Mouse (Mus musculus): ENCODE measurements around the gene Fam76b. TPM values are rescaled to one million over a fixed set of nuclear protein-coding genes. Genes with fewer than 3 reads are reported as not detected.

The Fam76b gene
- polyA plus RNA-seq, 2 experiments: 8.5 to 11.7 TPM

GRCm38 (mm10) chr9:13875340-13875739, 47.8 kb downstream of the Fam76b start:
- H3K9ac ChIP-seq (replicated peaks): no peak overlapping the region
- no peak overlapping the region for H3K27ac ChIP-seq
- no peaks in the 10 kb centered on the region for H3K9me3 ChIP-seq (ENCODE audit: control insufficient read depth, low read length)
- no peak overlapping the region for H3K4me3 ChIP-seq (ENCODE audit: insufficient read depth in 1 of 2, low read depth in 2 of 2, low read length in 2 of 2)
- 23% methylated on average over 2 of the region's 2 CpGs for WGBS (ENCODE audit: insufficient replicate concordance)
- TF ChIP-seq CTCF (IDR thresholded peaks at IDR 0.05; ENCODE audit: low read depth) (no peak), EP300 (IDR thresholded peaks at IDR 0.05; ENCODE audit: low read depth) (no peak)
- DNase-seq (ENCODE audit: low read depth in 3 of 3, low spot score in 3 of 3) (no peak), ATAC-seq (ENCODE audit: insufficient read depth) (no peak)
- no peaks in the 10 kb centered on the region for H3K36me3 ChIP-seq (replicated peaks; ENCODE audit: control insufficient read depth, insufficient read depth, low read depth)
- no peak overlapping the region for H3K4me2 ChIP-seq (ENCODE audit: low read depth)
- no peaks in the 10 kb centered on the region for H3K4me1 ChIP-seq (replicated peaks; ENCODE audit: control insufficient read depth in 2 of 2, insufficient read depth in 2 of 2, low read length in 1 of 2)
- no peaks in the 10 kb centered on the region for H3K27me3 ChIP-seq (ENCODE audit: control insufficient read depth, insufficient read depth, low read length)

- DNase-seq (ENCODE audit: low read depth in 3 of 3, low spot score in 3 of 3) (no peak), ATAC-seq (ENCODE audit: insufficient read depth) (no peak)
- no peaks in the 10 kb centered on the region for H3K27me3 ChIP-seq (ENCODE audit: control insufficient read depth, insufficient read depth, low read length)
- H3K4me3 ChIP-seq (ENCODE audit: insufficient read depth in 1 of 2, low read depth in 2 of 2, low read length in 2 of 2): no peak overlapping the region
- H3K9me3 ChIP-seq (ENCODE audit: control insufficient read depth, low read length): no peaks in the 10 kb centered on the region
- TF ChIP-seq CTCF (IDR thresholded peaks at IDR 0.05; ENCODE audit: low read depth) (no peak), EP300 (IDR thresholded peaks at IDR 0.05; ENCODE audit: low read depth) (no peak)
- H3K36me3 ChIP-seq (replicated peaks; ENCODE audit: control insufficient read depth, insufficient read depth, low read depth): no peaks in the 10 kb centered on the region
- H3K4me1 ChIP-seq (replicated peaks; ENCODE audit: control insufficient read depth in 2 of 2, insufficient read depth in 2 of 2, low read length in 1 of 2): no peaks in the 10 kb centered on the region
- H3K4me2 ChIP-seq (ENCODE audit: low read depth): no peak overlapping the region
- H3K27ac ChIP-seq: no peak overlapping the region
- H3K9ac ChIP-seq (replicated peaks): no peak overlapping the region
- 21% methylated on average over 1 of the region's 1 CpGs for WGBS (ENCODE audit: insufficient replicate concordance)
Observed at GRCm38 (mm10) chr9:13880761-13881160, 53.2 kb downstream of the Fam76b start.

GRCm38 (mm10) chr9:13882478-13882877, 55.0 kb downstream of the Fam76b start:
- no peak overlapping the region for H3K4me2 ChIP-seq (ENCODE audit: low read depth)
- H3K4me3 ChIP-seq (ENCODE audit: insufficient read depth in 1 of 2, low read depth in 2 of 2, low read length in 2 of 2): no peak overlapping the region
- no peak overlapping the region for H3K9ac ChIP-seq (replicated peaks)
- H3K9me3 ChIP-seq (ENCODE audit: control insufficient read depth, low read length): no peaks in the 10 kb centered on the region
- H3K27me3 ChIP-seq (ENCODE audit: control insufficient read depth, insufficient read depth, low read length): no peaks in the 10 kb centered on the region
- no peak for TF ChIP-seq EP300 (IDR thresholded peaks at IDR 0.05; ENCODE audit: low read depth)
- no peak for TF ChIP-seq CTCF (IDR thresholded peaks at IDR 0.05; ENCODE audit: low read depth)
- 7% methylated on average over 2 of the region's 2 CpGs for WGBS (ENCODE audit: insufficient replicate concordance)
- DNase-seq (ENCODE audit: low read depth in 3 of 3, low spot score in 3 of 3): no peak
- H3K4me1 ChIP-seq (replicated peaks; ENCODE audit: control insufficient read depth in 2 of 2, insufficient read depth in 2 of 2, low read length in 1 of 2): no peaks in the 10 kb centered on the region
- H3K27ac ChIP-seq: no peak overlapping the region
- H3K36me3 ChIP-seq (replicated peaks; ENCODE audit: control insufficient read depth, insufficient read depth, low read depth): no peaks in the 10 kb centered on the region
- ATAC-seq (ENCODE audit: insufficient read depth): no peak

- H3K4me1 ChIP-seq (replicated peaks; ENCODE audit: control insufficient read depth in 2 of 2, insufficient read depth in 2 of 2, low read length in 1 of 2): no peaks in the 10 kb centered on the region
- no peak overlapping the region for H3K4me2 ChIP-seq (ENCODE audit: low read depth)
- H3K27ac ChIP-seq: no peak overlapping the region
- H3K4me3 ChIP-seq (ENCODE audit: insufficient read depth in 1 of 2, low read depth in 2 of 2, low read length in 2 of 2): no peak overlapping the region
- DNase-seq (ENCODE audit: low read depth in 3 of 3, low spot score in 3 of 3): no peak
- no peaks in the 10 kb centered on the region for H3K27me3 ChIP-seq (ENCODE audit: control insufficient read depth, insufficient read depth, low read length)
- H3K9ac ChIP-seq (replicated peaks): no peak overlapping the region
- TF ChIP-seq CTCF (IDR thresholded peaks at IDR 0.05; ENCODE audit: low read depth): no peak
- no peak for TF ChIP-seq EP300 (IDR thresholded peaks at IDR 0.05; ENCODE audit: low read depth)
- ATAC-seq (ENCODE audit: insufficient read depth): no peak
- WGBS (ENCODE audit: insufficient replicate concordance): 52% methylated on average over 5 of the region's 5 CpGs
- H3K9me3 ChIP-seq (ENCODE audit: control insufficient read depth, low read length): peaks cover 2% of the 10 kb centered on the region; the same call in 1 of the 2 replicates
- no peaks in the 10 kb centered on the region for H3K36me3 ChIP-seq (replicated peaks; ENCODE audit: control insufficient read depth, insufficient read depth, low read depth)
Observed at GRCm38 (mm10) chr9:13888981-13889380, 61.5 kb downstream of the Fam76b start.

GRCm38 (mm10) chr9:13889657-13890056, 62.1 kb downstream of the Fam76b start:
- ATAC-seq (ENCODE audit: insufficient read depth) (no peak), DNase-seq (ENCODE audit: low read depth in 3 of 3, low spot score in 3 of 3) (peak in 1 of 3 experiments; percentile 10)
- Histone ChIP-seq H3K27ac (no peak overlapping the region), H3K4me2 (ENCODE audit: low read depth) (no peak overlapping the region), H3K36me3 (replicated peaks; ENCODE audit: control insufficient read depth, insufficient read depth, low read depth) (no peaks in the 10 kb centered on the region), H3K27me3 (ENCODE audit: control insufficient read depth, insufficient read depth, low read length) (no peaks in the 10 kb centered on the region), H3K9ac (replicated peaks) (no peak overlapping the region), H3K4me3 (ENCODE audit: insufficient read depth in 1 of 2, low read depth in 2 of 2, low read length in 2 of 2) (no peak overlapping the region), H3K4me1 (replicated peaks; ENCODE audit: control insufficient read depth in 2 of 2, insufficient read depth in 2 of 2, low read length in 1 of 2) (no peaks in the 10 kb centered on the region), H3K9me3 (ENCODE audit: control insufficient read depth, low read length) (peaks cover 2% of the 10 kb centered on the region; the same call in 1 of the 2 replicates)
- peak; percentile 79 for TF ChIP-seq CTCF (IDR thresholded peaks at IDR 0.05; ENCODE audit: low read depth)
- TF ChIP-seq EP300 (IDR thresholded peaks at IDR 0.05; ENCODE audit: low read depth): no peak
- WGBS (ENCODE audit: insufficient replicate concordance): 18% methylated on average over 9 of the region's 9 CpGs

All from liver, embryonic 14.5 days (tissue).